Mouse (Mus musculus): Measurements from ENCODE around the gene Pex16.

DNA sequence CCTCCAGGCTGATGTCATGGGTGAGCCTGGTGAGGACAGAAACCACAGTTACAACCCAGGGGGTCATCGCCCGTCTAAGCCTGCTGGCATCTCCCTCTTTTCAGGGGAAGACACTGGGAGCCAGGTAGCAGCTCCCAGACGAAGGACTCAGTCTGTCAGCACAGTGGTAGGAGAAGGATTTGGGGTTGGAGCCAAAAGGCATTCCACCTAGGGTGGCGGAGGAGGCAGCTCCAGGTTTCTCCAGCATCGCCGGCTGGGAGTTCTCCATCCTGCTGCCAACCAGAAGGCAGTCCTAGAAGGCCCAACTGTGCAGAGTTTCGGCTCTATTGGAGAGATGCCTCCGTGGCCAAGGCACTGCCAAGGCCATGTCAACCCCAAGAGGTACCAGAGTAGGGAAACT lies 16.6 kb downstream of the Pex16 start:
- TF ChIP-seq CTCF (IDR thresholded peaks at IDR 0.05; ENCODE audit: extremely low read depth, insufficient read length, insufficient replicate concordance, low read depth, low read length), result no peak
- TF ChIP-seq POLR2A (IDR thresholded peaks at IDR 0.05; ENCODE audit: low read depth, low read length), result no peak

Data from small intestine, adult 2 months (tissue).